Mouse (Mus musculus) embryonic facial prominence, embryonic 11.5 days (tissue): ENCODE results near the gene Dlgap5. TPM values are rescaled to one million over a fixed set of nuclear protein-coding genes. Genes with fewer than 3 reads are reported as not detected.
"Not testable (repeated sequence)": the region's sequence is repeated elsewhere in the genome, so short reads cannot be mapped to it uniquely, and the experiment has no call there.

Experiments used
- ATAC-seq: fragments of 200-750 bp; cut with Nextera tagmentation; replicated peaks from 2 replicates; pipeline ENCODE4 v1.8.0; 2017; ENCODE audit warnings: low read depth; ENCODE audit not compliant: insufficient number of reproducible peaks, low FRiP score, low TSS enrichment
- DNase-seq: peaks from one replicate; pipeline ENCODE4 v3.0.0-alpha.2; 2015; ENCODE audit warnings: low spot score
- H3K27ac ChIP-seq: fragments of 300-500 bp; sonication (generic); replicated peaks from 2 replicates; pipeline ENCODE4 v1.5.1; 2014; ENCODE audit warnings: mild to moderate bottlenecking, low read depth, low read length, control low read depth
- H3K27me3 ChIP-seq: fragments of 300-500 bp; sonication (generic); 2 replicates; pipeline ENCODE4 v1.6.1; 2014; ENCODE audit warnings: mild to moderate bottlenecking, low read length, moderate library complexity, mixed read lengths; ENCODE audit not compliant: control insufficient read depth, insufficient read depth
- H3K36me3 ChIP-seq: fragments of 300-500 bp; sonication (generic); replicated peaks from 2 replicates; pipeline ENCODE4 v1.6.1; 2014; ENCODE audit warnings: low read depth, mild to moderate bottlenecking, low read length, moderate library complexity, mixed read lengths; ENCODE audit not compliant: control insufficient read depth, insufficient read depth
- H3K4me1 ChIP-seq: fragments of 300-500 bp; sonication (generic); 2 replicates; pipeline ENCODE4 v1.6.1; 2014; ENCODE audit warnings: low read length, mixed read lengths; ENCODE audit not compliant: control insufficient read depth, insufficient read depth
- H3K4me2 ChIP-seq: fragments of 300-500 bp; sonication (generic); 2 replicates; pipeline ENCODE4 v1.6.1; 2014; ENCODE audit warnings: low read depth, mild to moderate bottlenecking, control low read depth, low read length, moderate library complexity
- H3K4me3 ChIP-seq: fragments of 300-500 bp; sonication (generic); 2 replicates; pipeline ENCODE4 v1.5.1; 2014; ENCODE audit warnings: low read depth, low read length, control low read depth
- H3K9ac ChIP-seq: fragments of 300-500 bp; sonication (generic); replicated peaks from 2 replicates; pipeline ENCODE4 v1.6.1; 2014; ENCODE audit warnings: mild to moderate bottlenecking, control low read depth, low read length
- H3K9me3 ChIP-seq: fragments of 300-500 bp; sonication (generic); replicated peaks from 2 replicates; pipeline ENCODE4 v1.6.1; 2016; ENCODE audit warnings: mild to moderate bottlenecking, low read length, inconsistent platforms, mixed read lengths; ENCODE audit not compliant: control insufficient read depth
- WGBS: fragments of 180-500 bp; shearing (Covaris S2); extraction: QIAGEN DNeasy Blood & Tissue Kit; methylation state at CpG from one replicate; pipeline ENCODE4 v1.1.7; 2014; 5-methylcytosine and 5-hydroxymethylcytosine counted together
- polyA plus RNA-seq: library from polyadenylated mRNA; unstranded; fragments of >200 nt; fragmentation: Nextera tagmentation; extraction: Ambion mirVana; gene quantifications from 2 replicates; pipeline ENCODE4 v1.2.1, GENCODE M21; 2014

The Dlgap5 gene
- polyA plus RNA-seq, result 65.2 and 76.5 TPM in 2 replicates

DNA sequence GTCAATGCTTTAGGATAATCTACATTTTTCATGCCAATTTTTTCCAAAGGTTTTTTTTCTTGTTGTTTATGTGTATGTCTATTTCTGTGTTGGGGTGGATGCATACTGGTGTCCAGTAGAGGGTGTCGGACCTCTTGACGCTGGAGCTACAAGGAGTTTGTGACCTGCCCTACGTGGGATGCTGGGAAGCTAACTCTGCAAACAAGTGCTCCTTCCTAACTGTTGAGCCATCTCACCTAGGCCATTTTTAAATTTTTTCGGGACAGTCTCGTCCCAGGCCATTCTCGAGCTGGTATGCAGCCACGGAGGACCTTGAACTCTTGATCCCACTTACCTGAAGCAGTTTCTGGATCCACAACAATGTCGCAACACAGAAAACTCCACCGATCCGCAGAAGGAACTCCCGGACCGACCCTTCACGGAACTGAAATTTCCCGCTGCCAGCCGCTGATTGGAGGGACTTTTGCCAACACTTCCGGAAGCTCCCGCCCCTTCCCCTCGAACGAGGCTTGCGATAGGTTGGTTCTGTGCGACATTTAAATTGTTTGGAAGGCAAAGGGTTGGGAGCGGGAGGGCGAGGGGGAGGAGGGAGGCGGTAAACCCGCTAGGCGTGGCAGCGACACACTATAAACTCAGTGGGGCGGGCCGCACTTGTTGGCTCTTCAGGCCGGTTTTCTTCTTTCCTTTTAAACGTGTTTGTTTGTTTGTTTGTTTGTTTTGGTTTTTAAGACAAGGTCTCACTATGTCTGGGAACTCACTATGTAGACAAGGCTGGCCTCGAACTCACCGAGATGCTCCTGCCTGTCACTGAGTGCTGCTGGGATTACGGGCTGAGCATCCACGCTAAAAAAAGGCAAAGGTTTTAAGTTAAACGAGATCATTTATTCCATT is at the start of gene Dlgap5:
TSS of gene Dlgap5 (minus strand) at position 633 of the 891 bp plus-strand sequence.
- Histone ChIP-seq H3K27ac (no peak within 1 kb of the TSS), H3K9ac (peak within 1 kb of the TSS; percentile 66), H3K9me3 (no peaks in the 10 kb centered on the region), H3K4me3 (peak within 1 kb of the TSS; percentile 51), H3K27me3 (no peaks in the 10 kb centered on the region), H3K4me1 (peaks cover 3% of the 10 kb centered on the region; the same call in 1 of the 2 replicates), H3K36me3 (peaks cover 3% of the 10 kb centered on the region; the same call in 1 of the 2 replicates), H3K4me2 (peak within 1 kb of the TSS; percentile 70)
- ATAC-seq (peak; percentile 92), DNase-seq (peak; percentile 97)
- WGBS, result 2% methylated on average over 36 of the region's 36 CpGs

DNA sequence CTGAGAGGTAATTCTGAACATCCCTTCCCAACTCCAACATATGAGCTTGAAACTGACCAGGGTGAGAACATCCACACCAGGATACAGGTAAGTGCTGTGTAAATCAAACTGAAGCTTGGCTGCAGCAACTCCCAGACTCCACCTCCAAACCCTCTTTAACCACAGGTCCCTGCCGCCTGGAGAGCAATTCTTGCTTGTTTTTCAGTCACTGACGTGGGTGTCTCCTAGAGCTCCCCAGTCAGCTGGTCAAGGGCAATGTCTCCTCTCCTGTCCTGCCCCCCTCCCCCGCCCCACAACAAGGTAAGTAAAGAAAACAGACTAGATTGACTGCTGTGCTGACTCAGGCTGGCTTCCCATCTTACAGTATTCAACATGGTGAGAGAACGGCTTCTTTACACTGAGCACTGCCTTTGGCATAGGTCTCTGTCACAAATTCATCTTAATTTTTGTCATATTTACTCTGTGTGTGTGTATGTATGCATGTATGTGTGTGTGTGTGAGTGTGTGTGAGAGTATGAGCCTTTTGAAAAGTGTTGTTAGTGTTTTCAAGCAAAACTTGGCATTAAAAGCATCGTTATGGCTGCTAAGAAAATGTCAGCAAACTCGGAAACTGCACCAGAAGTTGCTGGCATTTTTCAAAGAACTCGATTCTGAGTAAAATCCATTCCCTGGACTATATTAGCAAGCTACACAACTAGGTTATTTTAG is 47.4 kb upstream of the Dlgap5 start:
- Histone ChIP-seq H3K36me3 (no peaks in the 10 kb centered on the region), H3K4me2 (no peak overlapping the region), H3K9me3 (no peaks in the 10 kb centered on the region), H3K27me3 (no peaks in the 10 kb centered on the region), H3K9ac (no peak overlapping the region), H3K4me1 (no peaks in the 10 kb centered on the region), H3K4me3 (no peak overlapping the region), H3K27ac (no peak overlapping the region)
- no peak for ATAC-seq
- 57% methylated on average over 7 of the region's 7 CpGs for WGBS
- DNase-seq, result no peak

DNA sequence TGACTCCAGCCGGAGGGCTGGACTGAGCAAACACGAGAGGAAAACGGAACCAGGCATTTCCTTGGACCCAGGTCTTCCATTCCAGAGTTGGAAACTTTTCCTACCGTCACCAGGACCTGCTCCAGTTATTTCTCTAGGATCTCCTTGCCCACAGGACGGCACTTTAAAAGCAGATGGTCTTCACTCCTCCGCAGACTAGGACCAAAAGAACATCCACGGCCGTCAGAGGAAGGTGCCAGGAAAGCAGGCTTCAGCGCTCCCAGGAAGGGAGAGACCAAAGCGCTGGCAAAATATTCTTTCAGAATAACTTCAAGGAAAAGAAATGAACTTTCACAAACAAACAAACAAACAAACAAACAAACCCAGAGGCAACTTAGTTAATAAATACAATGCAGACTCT is 46.2 kb upstream of the Dlgap5 start:
- H3K4me2 ChIP-seq, result no peak overlapping the region
- H3K36me3 ChIP-seq, result no peaks in the 10 kb centered on the region
- no peaks in the 10 kb centered on the region for H3K27me3 ChIP-seq
- DNase-seq (no peak), ATAC-seq (no peak)
- H3K4me1 ChIP-seq, result no peaks in the 10 kb centered on the region
- no peak overlapping the region for H3K4me3 ChIP-seq
- 86% methylated on average over 10 of the region's 10 CpGs for WGBS
- no peaks in the 10 kb centered on the region for H3K9me3 ChIP-seq
- no peak overlapping the region for H3K9ac ChIP-seq
- H3K27ac ChIP-seq, result no peak overlapping the region

DNA sequence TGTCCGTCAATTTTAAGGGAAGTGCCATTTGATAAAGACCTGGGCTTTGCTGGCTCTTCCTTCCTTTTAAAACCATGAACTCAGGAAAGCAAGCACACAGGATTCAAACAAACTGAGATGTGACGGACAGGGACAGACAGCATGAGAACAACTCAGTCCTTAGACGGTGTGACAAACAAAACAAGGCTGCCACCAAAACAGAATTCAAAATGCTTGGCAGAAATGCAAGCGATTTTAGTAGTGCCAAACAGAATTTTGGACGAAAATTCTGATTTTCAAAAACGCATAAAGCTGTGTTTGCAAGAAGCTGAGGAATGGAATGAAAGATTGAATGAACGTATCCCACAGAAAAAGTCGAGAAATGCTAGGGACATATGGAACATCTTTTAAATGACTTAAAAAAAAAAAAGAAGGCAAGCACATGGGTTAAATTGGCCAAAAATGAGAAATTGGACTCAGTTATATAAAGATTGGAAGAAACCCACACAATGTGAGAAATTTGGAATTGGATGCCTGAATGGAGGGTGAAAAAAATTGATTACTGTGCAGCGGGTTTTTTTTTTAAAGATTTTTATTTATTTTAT is 44.8 kb upstream of the Dlgap5 start:
- no peak overlapping the region for H3K4me3 ChIP-seq
- H3K27me3 ChIP-seq, result no peaks in the 10 kb centered on the region
- H3K4me2 ChIP-seq, result no peak overlapping the region
- H3K36me3 ChIP-seq, result no peaks in the 10 kb centered on the region
- no peaks in the 10 kb centered on the region for H3K9me3 ChIP-seq
- ATAC-seq (no peak), DNase-seq (no peak)
- H3K27ac ChIP-seq, result no peak overlapping the region
- H3K4me1 ChIP-seq, result no peaks in the 10 kb centered on the region
- H3K9ac ChIP-seq, result no peak overlapping the region
- 82% methylated on average over 9 of the region's 9 CpGs for WGBS

DNA sequence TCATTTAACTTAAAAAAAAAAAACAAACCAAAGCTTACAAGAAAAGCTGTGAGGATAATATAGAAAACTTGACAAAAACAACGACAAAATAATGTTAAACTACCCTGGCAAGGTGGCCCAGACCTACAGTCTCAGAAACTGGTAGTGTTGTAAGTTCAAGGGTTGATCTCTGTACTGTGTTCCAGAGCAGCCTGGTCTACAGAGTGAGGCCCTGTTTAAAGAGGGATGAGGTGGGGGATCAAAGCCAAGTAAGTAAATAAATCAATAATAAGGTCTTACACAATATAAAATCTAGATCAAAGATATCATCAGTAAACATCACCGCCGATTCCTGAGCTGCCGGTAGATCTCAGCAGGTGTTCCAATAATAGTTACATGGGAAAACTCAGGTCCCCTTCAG is 44.2 kb upstream of the Dlgap5 start:
- Histone ChIP-seq H3K27me3 (no peaks in the 10 kb centered on the region), H3K36me3 (no peaks in the 10 kb centered on the region), H3K9ac (no peak overlapping the region), H3K9me3 (no peaks in the 10 kb centered on the region), H3K4me3 (no peak overlapping the region), H3K4me1 (no peaks in the 10 kb centered on the region), H3K4me2 (no peak overlapping the region), H3K27ac (no peak overlapping the region)
- 84% methylated on average over 4 of the region's 4 CpGs for WGBS
- ATAC-seq, result no peak
- DNase-seq, result no peak

DNA sequence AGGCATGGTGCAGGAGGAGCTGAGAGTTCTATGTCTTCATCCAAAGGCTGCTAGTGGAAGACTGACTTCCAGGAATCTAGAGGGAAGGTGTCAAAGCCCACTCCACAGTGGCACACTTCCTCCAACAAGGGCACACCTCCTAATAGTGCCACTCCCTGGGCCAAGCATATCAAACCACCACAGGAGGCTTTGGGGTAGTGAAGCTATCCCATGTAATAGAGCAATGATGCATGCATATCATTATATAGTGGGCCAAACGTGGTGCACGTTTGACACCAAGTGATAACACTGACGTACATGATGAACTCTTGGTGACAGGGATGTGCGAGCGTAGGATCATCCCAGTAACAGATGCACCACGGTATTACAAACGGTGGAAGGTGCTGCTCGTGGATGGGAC is 43.8 kb upstream of the Dlgap5 start:
- no peak overlapping the region for H3K4me3 ChIP-seq
- no peak overlapping the region for H3K4me2 ChIP-seq
- no peaks in the 10 kb centered on the region for H3K4me1 ChIP-seq
- ATAC-seq (no peak), DNase-seq (no peak)
- H3K27ac ChIP-seq, result no peak overlapping the region
- H3K9ac ChIP-seq, result no peak overlapping the region
- H3K27me3 ChIP-seq, result no peaks in the 10 kb centered on the region
- no peaks in the 10 kb centered on the region for H3K9me3 ChIP-seq
- 90% methylated on average over 8 of the region's 8 CpGs for WGBS
- H3K36me3 ChIP-seq, result no peaks in the 10 kb centered on the region

DNA sequence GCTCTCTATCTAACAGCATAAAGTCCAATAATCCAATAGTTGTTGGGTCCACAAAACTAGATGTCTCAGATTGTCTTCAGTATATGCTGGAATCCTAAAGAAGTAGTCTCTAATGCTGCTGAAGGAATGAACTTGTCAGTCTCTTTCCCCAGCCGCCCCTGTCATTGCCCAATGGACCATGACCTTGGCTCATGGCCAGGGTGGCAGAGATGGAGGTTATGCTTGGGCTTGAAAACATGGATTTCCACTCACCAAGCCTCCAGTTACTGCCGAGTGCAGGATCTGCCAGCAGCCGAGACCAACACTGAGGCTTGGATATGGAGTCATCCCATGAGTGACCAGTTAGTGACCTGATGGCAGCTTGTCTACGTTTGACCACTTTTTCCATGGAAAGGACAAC is 41.3 kb upstream of the Dlgap5 start:
- no peak overlapping the region for H3K9ac ChIP-seq
- no peaks in the 10 kb centered on the region for H3K36me3 ChIP-seq
- no peak overlapping the region for H3K4me3 ChIP-seq
- H3K4me1 ChIP-seq, result no peaks in the 10 kb centered on the region
- ATAC-seq, result no peak
- 78% methylated on average over 4 of the region's 4 CpGs for WGBS
- H3K27ac ChIP-seq, result no peak overlapping the region
- H3K9me3 ChIP-seq, result no peaks in the 10 kb centered on the region
- no peak for DNase-seq
- H3K27me3 ChIP-seq, result no peaks in the 10 kb centered on the region
- H3K4me2 ChIP-seq, result no peak overlapping the region

DNA sequence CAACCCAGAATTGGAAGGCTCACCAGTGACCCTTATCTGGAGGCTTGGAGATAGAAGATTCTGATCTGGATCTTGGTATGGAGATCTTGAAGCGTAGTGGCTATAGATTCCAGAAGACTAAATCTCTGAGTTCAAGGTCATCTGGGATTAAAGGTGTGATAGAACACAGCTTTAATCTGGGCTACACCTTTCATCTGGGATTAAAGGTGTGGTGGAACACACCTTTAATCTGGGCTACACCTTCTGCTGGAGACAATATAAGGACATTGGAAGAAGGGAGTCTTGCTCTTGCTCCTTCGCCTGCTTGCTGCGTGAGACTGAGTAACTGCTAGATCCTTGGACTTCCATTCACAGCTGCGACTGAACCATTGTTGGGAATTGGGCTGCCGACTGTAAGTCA is 31.9 kb upstream of the Dlgap5 start, which contains the start of gene Fbxo34:
TSS of gene Fbxo34 (plus strand) at position 301 of the 400 bp plus-strand sequence.
- not testable (repeated sequence) for DNase-seq, H3K36me3 ChIP-seq, H3K4me1 ChIP-seq, H3K27me3 ChIP-seq, H3K27ac ChIP-seq, H3K9me3 ChIP-seq, H3K4me2 ChIP-seq, H3K9ac ChIP-seq, H3K4me3 ChIP-seq, ATAC-seq
- 89% methylated on average over 2 of the region's 5 CpGs for WGBS
